Mouse (Mus musculus): Measurements from ENCODE around the gene Srrm2. TPM values are rescaled to one million over a fixed set of nuclear protein-coding genes. Genes with fewer than 3 reads are reported as not detected.

Srrm2 gene
- total and polyA plus RNA-seq, 3 experiments = 26.7 to 383 (median 90.4) TPM

DNA sequence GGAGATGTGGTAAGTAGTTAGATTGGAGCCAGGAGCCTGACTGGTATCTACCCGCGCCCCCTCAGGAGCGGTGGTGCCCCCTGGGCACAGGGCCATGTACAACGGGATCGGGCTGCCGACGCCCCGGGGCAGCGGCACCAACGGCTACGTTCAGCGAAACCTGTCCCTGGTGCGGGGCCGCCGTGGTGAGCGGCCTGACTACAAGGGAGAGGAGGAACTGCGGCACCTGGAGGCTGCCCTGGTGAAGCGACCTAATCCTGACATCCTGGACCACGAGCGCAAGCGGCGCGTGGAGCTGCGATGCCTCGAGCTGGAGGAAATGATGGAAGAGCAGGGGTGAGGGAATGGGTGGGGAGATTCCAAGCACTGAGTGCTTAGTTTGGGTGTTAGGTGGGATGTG lies 16.5 kb downstream of the Srrm2 start:
- dilution Hi-C loops (cut with MboI; ENCODE audit: extremely low pct_ligation_motif_present, extremely low pct_unique_long_range_greater_than_20kb, low sequenced_read_pairs) (no loop called here), in situ Hi-C loops (cut with MboI; ENCODE audit: low pct_ligation_motif_present, low pct_unique_long_range_greater_than_20kb, low sequenced_read_pairs) (loop anchor here (5.0 kb wide), 1 partner anchor 35 kb away; the partner anchor contains the start of gene Flywch1)
- H3K4me1 ChIP-seq (ENCODE audit: control insufficient read depth in 1 of 2, insufficient read depth in 2 of 2) = peaks cover 0 to 15% of the 10 kb centered on the region in 2 experiments; a peak in 2 of 4 replicates
- peak overlapping the region; percentile 6; the same call in 1 of the 2 replicates for H3K27ac ChIP-seq (ENCODE audit: insufficient read depth, low read depth)
- H3K79me2 ChIP-seq (replicated peaks; ENCODE audit: control insufficient read depth, extremely low read depth, insufficient read depth, poor library complexity, severe bottlenecking) = peaks cover 82% of the 10 kb centered on the region
- no peak for TF ChIP-seq NELFE (IDR thresholded peaks at IDR 0.05; ENCODE audit: low read depth, low read length)
- TF ChIP-seq UBTF (IDR thresholded peaks at IDR 0.05; ENCODE audit: low read depth, low read length) = peak; percentile 88
- TF ChIP-seq MXI1 (IDR thresholded peaks at IDR 0.05; ENCODE audit: low read depth, low read length) = peak; percentile 41; the same call in 1 of the 2 replicates
- TF ChIP-seq JUN (IDR thresholded peaks at IDR 0.05; ENCODE audit: insufficient read depth, low read depth, low read length) = no peak
- no peak for TF ChIP-seq USF2 (conservative IDR thresholded peaks at IDR 0.05; ENCODE audit: low read depth, low read length)
- TF ChIP-seq MAZ (IDR thresholded peaks at IDR 0.05; ENCODE audit: low read depth, low read length) = no peak
- peak; percentile 23; the same call in 1 of the 2 replicates for TF ChIP-seq SIN3A (IDR thresholded peaks at IDR 0.05; ENCODE audit: low read length)
- TF ChIP-seq RAD21 (IDR thresholded peaks at IDR 0.05; ENCODE audit: low read depth, low read length) = peak; percentile 29
- 0 out of 2 replicates have a peak, but pooled peaks have one; percentile 19 for TF ChIP-seq POLR2A (IDR thresholded peaks at IDR 0.05; ENCODE audit: low read depth, low read length)
- peak in 1 of 2 experiments; percentile 66; a peak in 2 of 4 replicates for TF ChIP-seq CTCF (conservative IDR thresholded peaks at IDR 0.05 in 1 of 2, IDR thresholded peaks at IDR 0.05 in 1 of 2; ENCODE audit: low read depth in 2 of 2, low read length in 2 of 2)
- TF ChIP-seq ZNF384 (IDR thresholded peaks at IDR 0.05; ENCODE audit: low read depth, low read length) = no peak
- TF ChIP-seq MAX (IDR thresholded peaks at IDR 0.05; ENCODE audit: low read length) = peak; percentile 40; the same call in 1 of the 2 replicates
- peak; percentile 52 for TF ChIP-seq SMC3 (IDR thresholded peaks at IDR 0.05; ENCODE audit: low read depth, low read length)
- H3K9me3 ChIP-seq (replicated peaks; ENCODE audit: low read length) = no peaks in the 10 kb centered on the region
- H3K36me3 ChIP-seq (replicated peaks in 1 of 2; ENCODE audit: control insufficient read depth in 1 of 2, insufficient read depth in 1 of 2, low read length in 1 of 2) = peaks cover 36 to 55% of the 10 kb centered on the region in 2 experiments
- peak overlapping the region; percentile 87 for H3K4me2 ChIP-seq (ENCODE audit: insufficient read depth, low read depth, poor library complexity, severe bottlenecking)
- H3K9ac ChIP-seq (ENCODE audit: insufficient read depth, low read depth) = peak overlapping the region; percentile 88
- peak overlapping the region; percentile 84 to 95 (median 85) for H3K4me3 ChIP-seq (replicated peaks in 1 of 3; ENCODE audit: low read depth in 2 of 3, low read length in 2 of 3, poor library complexity in 1 of 3)
- H3K27me3 ChIP-seq (replicated peaks) = no peaks in the 10 kb centered on the region
- DNase-seq (ENCODE audit: extremely low read depth) = peak; percentile 49

DNA sequence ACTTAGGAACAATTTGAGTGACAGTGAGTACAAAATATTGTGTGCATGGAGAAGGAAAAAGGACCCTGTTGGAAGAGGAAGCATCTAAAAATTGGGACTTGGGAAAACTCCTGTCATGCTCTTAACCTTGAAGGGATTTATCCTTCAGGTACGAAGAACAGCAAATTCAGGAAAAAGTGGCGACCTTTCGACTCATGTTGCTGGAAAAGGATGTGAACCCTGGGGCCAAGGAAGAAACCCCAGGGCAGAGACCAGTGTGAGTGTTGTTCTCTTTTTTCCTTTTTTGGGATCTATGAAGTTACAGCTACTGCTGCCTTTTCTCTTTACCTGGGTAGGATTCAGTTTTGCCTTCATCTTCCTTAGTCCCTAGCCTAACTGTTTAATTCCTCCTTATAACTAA lies 17.6 kb downstream of the Srrm2 start:
- Histone ChIP-seq H3K9ac (ENCODE audit: insufficient read depth, low read depth) (no peak overlapping the region), H3K79me2 (replicated peaks; ENCODE audit: control insufficient read depth, extremely low read depth, insufficient read depth, poor library complexity, severe bottlenecking) (peaks cover 90% of the 10 kb centered on the region), H3K4me2 (ENCODE audit: insufficient read depth, low read depth, poor library complexity, severe bottlenecking) (0 out of 2 replicates have a peak overlapping the region, but pooled peaks have one; percentile 14), H3K9me3 (replicated peaks; ENCODE audit: low read length) (no peaks in the 10 kb centered on the region), H3K27me3 (replicated peaks) (no peaks in the 10 kb centered on the region), H3K4me1 (ENCODE audit: control insufficient read depth in 1 of 2, insufficient read depth in 2 of 2) (peaks cover 0 to 15% of the 10 kb centered on the region in 2 experiments; a peak in 2 of 4 replicates), H3K36me3 (replicated peaks in 1 of 2; ENCODE audit: control insufficient read depth in 1 of 2, insufficient read depth in 1 of 2, low read length in 1 of 2) (peaks cover 43 to 66% of the 10 kb centered on the region in 2 experiments), H3K27ac (ENCODE audit: insufficient read depth, low read depth) (no peak overlapping the region), H3K4me3 (replicated peaks in 1 of 3; ENCODE audit: low read depth in 2 of 3, low read length in 2 of 3, poor library complexity in 1 of 3) (no peak overlapping the region)
- dilution Hi-C loops (cut with MboI; ENCODE audit: extremely low pct_ligation_motif_present, extremely low pct_unique_long_range_greater_than_20kb, low sequenced_read_pairs) = no loop called here
- no peak for DNase-seq (ENCODE audit: extremely low read depth)
- in situ Hi-C loops (cut with MboI; ENCODE audit: low pct_ligation_motif_present, low pct_unique_long_range_greater_than_20kb, low sequenced_read_pairs) = loop anchor here (5.0 kb wide), 1 partner anchor 36 kb away; the partner anchor contains the start of gene Flywch1
- TF ChIP-seq USF2 (conservative IDR thresholded peaks at IDR 0.05; ENCODE audit: low read depth, low read length) (no peak), JUN (IDR thresholded peaks at IDR 0.05; ENCODE audit: insufficient read depth, low read depth, low read length) (no peak), IRF4 (IDR thresholded peaks at IDR 0.05; ENCODE audit: low read depth, low read length) (no peak), POLR2AphosphoS2 (IDR thresholded peaks at IDR 0.05; ENCODE audit: low read depth, low read length) (no peak), MAFK (IDR thresholded peaks at IDR 0.05; ENCODE audit: insufficient replicate concordance, low read length) (no peak), RCOR1 (conservative IDR thresholded peaks at IDR 0.05; ENCODE audit: low read depth, low read length) (no peak), NELFE (IDR thresholded peaks at IDR 0.05; ENCODE audit: low read depth, low read length) (no peak), E2F4 (IDR thresholded peaks at IDR 0.05; ENCODE audit: insufficient replicate concordance, low read depth, low read length) (no peak), TBP (conservative IDR thresholded peaks at IDR 0.05; ENCODE audit: low read depth, low read length) (no peak), MEF2A (IDR thresholded peaks at IDR 0.05; ENCODE audit: borderline replicate concordance, low read depth, low read length) (no peak), KAT2A (IDR thresholded peaks at IDR 0.05; ENCODE audit: insufficient replicate concordance, low read length) (no peak), CHD1 (IDR thresholded peaks at IDR 0.05; ENCODE audit: low read depth, low read length) (no peak), HCFC1 (IDR thresholded peaks at IDR 0.05; ENCODE audit: low read depth, low read length) (no peak), MYC (IDR thresholded peaks at IDR 0.05; ENCODE audit: low read depth, low read length) (no peak), BHLHE40 (IDR thresholded peaks at IDR 0.05; ENCODE audit: low read depth, low read length) (no peak)

Data from CH12.LX (cell line).